Mouse (Mus musculus) heart, embryonic 16.5 days (tissue): ENCODE measurements at regions not wholly inside any gene's neighbourhood (a gene's known extent, or its start where the extent isn't known, plus 50 kb on each side); places are given as distances from the start of the nearest gene placed in this dataset.

Experiments used
- ATAC-seq: fragments of 200-750 bp; cut with Nextera tagmentation; replicated peaks from 2 replicates; pipeline ENCODE4 v1.8.0; 2017; ENCODE audit warnings: moderate number of reproducible peaks; ENCODE audit not compliant: insufficient read depth, low FRiP score; ENCODE audit errors: extremely low read depth
- H3K27ac ChIP-seq: fragments of 300-500 bp; sonication (generic); 2 replicates; pipeline ENCODE4 v1.5.1; 2014; ENCODE audit warnings: mild to moderate bottlenecking, low read length, control low read depth, moderate library complexity
- H3K27me3 ChIP-seq: fragments of 300-500 bp; sonication (generic); 2 replicates; pipeline ENCODE4 v1.6.1; 2014; ENCODE audit warnings: low read length, mixed read lengths; ENCODE audit not compliant: control insufficient read depth, insufficient read depth
- H3K36me3 ChIP-seq: fragments of 300-500 bp; sonication (generic); 2 replicates; pipeline ENCODE4 v1.6.1; 2014; ENCODE audit not compliant: control insufficient read depth, insufficient read depth
- H3K4me1 ChIP-seq: fragments of 300-500 bp; sonication (generic); 2 replicates; pipeline ENCODE4 v1.6.1; 2014; ENCODE audit warnings: low read length, mixed read lengths; ENCODE audit not compliant: control insufficient read depth, insufficient read depth
- H3K4me2 ChIP-seq: fragments of 300-500 bp; sonication (generic); 2 replicates; pipeline ENCODE4 v1.6.1; 2014; ENCODE audit warnings: low read depth, mild to moderate bottlenecking, control low read depth, low read length
- H3K4me3 ChIP-seq: fragments of 300-500 bp; sonication (generic); 2 replicates; pipeline ENCODE4 v1.5.1; 2014; ENCODE audit warnings: mild to moderate bottlenecking, control low read depth, low read length
- H3K9ac ChIP-seq: fragments of 300-500 bp; sonication (generic); 2 replicates; pipeline ENCODE4 v1.6.1; 2014; ENCODE audit warnings: low read length, control low read depth
- H3K9me3 ChIP-seq: fragments of 300-500 bp; sonication (generic); replicated peaks from 2 replicates; pipeline ENCODE4 v1.6.1; 2016; ENCODE audit warnings: low read length; ENCODE audit not compliant: control insufficient read depth
- WGBS: fragments of 180-500 bp; shearing (Covaris S2); extraction: QIAGEN DNeasy Blood & Tissue Kit; methylation state at CpG from one replicate; pipeline ENCODE4 v1.1.7; 2014; 5-methylcytosine and 5-hydroxymethylcytosine counted together

GRCm38 (mm10) chr6:44567366-44567765 is 491.8 kb upstream of the Cntnap2 start:
- peaks cover 5% of the 10 kb centered on the region for H3K4me1 ChIP-seq
- 36% methylated on average over 2 of the region's 2 CpGs for WGBS
- peak overlapping the region; percentile 61 for H3K27ac ChIP-seq
- H3K27me3 ChIP-seq, result no peaks in the 10 kb centered on the region
- no peak overlapping the region for H3K9ac ChIP-seq
- no peaks in the 10 kb centered on the region for H3K9me3 ChIP-seq
- no peak overlapping the region for H3K4me2 ChIP-seq
- no peak overlapping the region for H3K4me3 ChIP-seq
- no peaks in the 10 kb centered on the region for H3K36me3 ChIP-seq
- ATAC-seq, result peak; percentile 91

- no peak overlapping the region for H3K4me2 ChIP-seq
- H3K9me3 ChIP-seq, result no peaks in the 10 kb centered on the region
- H3K27me3 ChIP-seq, result no peaks in the 10 kb centered on the region
- no peak overlapping the region for H3K4me3 ChIP-seq
- no peaks in the 10 kb centered on the region for H3K36me3 ChIP-seq
- H3K4me1 ChIP-seq, result peaks cover 5% of the 10 kb centered on the region
- H3K9ac ChIP-seq, result no peak overlapping the region
- ATAC-seq, result peak; percentile 74
- H3K27ac ChIP-seq, result peak overlapping the region; percentile 42; the same call in 1 of the 2 replicates
- WGBS, result 51% methylated on average over 2 of the region's 2 CpGs
Observed at GRCm38 (mm10) chr6:44568937-44569336, 490.2 kb upstream of the Cntnap2 start.

GRCm38 (mm10) chr6:44590141-44590540 is 469.0 kb upstream of the Cntnap2 start:
- H3K36me3 ChIP-seq, result no peaks in the 10 kb centered on the region
- no peaks in the 10 kb centered on the region for H3K4me1 ChIP-seq
- H3K9me3 ChIP-seq, result no peaks in the 10 kb centered on the region
- no peak overlapping the region for H3K4me2 ChIP-seq
- 86% methylated on average over 1 of the region's 1 CpGs for WGBS
- no peaks in the 10 kb centered on the region for H3K27me3 ChIP-seq
- H3K9ac ChIP-seq, result no peak overlapping the region
- no peak overlapping the region for H3K27ac ChIP-seq
- H3K4me3 ChIP-seq, result no peak overlapping the region
- ATAC-seq, result no peak
